Mouse (Mus musculus) hindbrain, embryonic 15.5 days (tissue): ENCODE measurements at regions not wholly inside any gene's neighbourhood (a gene's known extent, or its start where the extent isn't known, plus 50 kb on each side); places are given as distances from the start of the nearest gene placed in this dataset.

ENCODE experiments used
- ATAC-seq: fragments of 200-750 bp; cut with Nextera tagmentation; 2 replicates; pipeline ENCODE4 v1.8.0; 2017; ENCODE audit warnings: low read depth, moderate number of reproducible peaks, moderate TSS enrichment; ENCODE audit not compliant: low FRiP score
- H3K27ac ChIP-seq: fragments of 300-500 bp; sonication (generic); replicated peaks from 2 replicates; pipeline ENCODE4 v1.5.1; 2015; ENCODE audit warnings: mild to moderate bottlenecking, inconsistent platforms
- H3K27me3 ChIP-seq: fragments of 300-500 bp; sonication (generic); 2 replicates; pipeline ENCODE4 v1.6.1; 2015; ENCODE audit warnings: control low read depth, inconsistent platforms
- H3K36me3 ChIP-seq: fragments of 300-500 bp; sonication (generic); 2 replicates; pipeline ENCODE4 v1.6.1; 2015; ENCODE audit warnings: control low read depth, inconsistent platforms
- H3K4me1 ChIP-seq: fragments of 300-500 bp; sonication (generic); replicated peaks from 2 replicates; pipeline ENCODE4 v1.6.1; 2015; ENCODE audit warnings: control low read depth, inconsistent platforms
- H3K4me2 ChIP-seq: fragments of 300-500 bp; sonication (generic); 2 replicates; pipeline ENCODE4 v1.6.1; 2015; ENCODE audit warnings: moderate library complexity, mild to moderate bottlenecking, inconsistent platforms
- H3K4me3 ChIP-seq: fragments of 300-500 bp; sonication (generic); 2 replicates; pipeline ENCODE4 v1.5.1; 2015; ENCODE audit warnings: mild to moderate bottlenecking, inconsistent platforms
- H3K9ac ChIP-seq: fragments of 300-500 bp; sonication (generic); 2 replicates; pipeline ENCODE4 v1.6.1; 2015; ENCODE audit warnings: inconsistent platforms
- H3K9me3 ChIP-seq: fragments of 300-500 bp; sonication (generic); 2 replicates; pipeline ENCODE4 v1.6.1; 2016; ENCODE audit warnings: control low read depth, inconsistent platforms
- WGBS: fragments of 180-500 bp; shearing (Covaris S2); methylation state at CpG from one replicate; pipeline ENCODE4 v1.1.7; 2015; 5-methylcytosine and 5-hydroxymethylcytosine counted together

DNA sequence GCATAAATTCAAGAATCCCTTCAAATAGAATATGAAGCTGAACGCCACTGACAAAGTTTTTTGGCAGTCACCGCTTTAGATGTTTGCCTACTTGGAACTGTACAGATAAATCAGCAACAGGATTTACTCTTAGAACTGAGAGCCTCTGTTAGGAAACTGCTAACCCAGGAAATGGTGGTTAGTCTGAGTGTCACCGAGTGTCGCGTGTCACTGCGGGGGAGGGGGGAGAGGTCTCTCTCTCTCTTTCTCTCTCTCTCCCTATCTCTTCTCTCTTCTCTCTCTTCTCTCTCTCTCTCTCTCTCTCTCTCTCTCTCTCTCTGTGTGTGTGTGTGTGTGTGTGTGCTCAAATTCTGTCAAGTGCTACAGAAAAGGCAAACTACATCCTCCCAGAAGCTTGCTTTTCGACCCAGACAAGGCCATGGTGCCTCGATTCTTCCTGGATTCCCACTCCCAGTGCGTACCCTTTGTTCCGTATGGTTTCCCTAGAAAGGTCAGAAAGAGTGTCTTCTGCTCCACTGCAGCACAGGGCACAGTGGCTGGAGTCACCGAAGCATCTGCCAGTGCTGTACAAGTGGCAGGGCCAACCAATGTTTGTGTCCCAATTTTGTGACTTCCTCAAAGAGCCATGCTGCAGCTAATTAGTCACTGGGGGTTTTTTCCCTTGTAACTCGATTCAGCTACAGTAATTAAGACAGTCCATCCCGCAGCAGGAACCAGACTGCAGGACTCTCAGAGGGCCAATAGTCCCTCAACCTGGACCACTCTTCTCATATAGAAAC is 87.0 kb downstream of the Cog6 start:
- Histone ChIP-seq H3K27me3 (no peaks in the 10 kb centered on the region), H3K4me3 (no peak overlapping the region), H3K27ac (no peak overlapping the region), H3K4me1 (no peaks in the 10 kb centered on the region), H3K36me3 (no peaks in the 10 kb centered on the region), H3K9me3 (no peaks in the 10 kb centered on the region), H3K4me2 (no peak overlapping the region), H3K9ac (no peak overlapping the region)
- no peak for ATAC-seq
- 81% methylated on average over 13 of the region's 13 CpGs for WGBS

DNA sequence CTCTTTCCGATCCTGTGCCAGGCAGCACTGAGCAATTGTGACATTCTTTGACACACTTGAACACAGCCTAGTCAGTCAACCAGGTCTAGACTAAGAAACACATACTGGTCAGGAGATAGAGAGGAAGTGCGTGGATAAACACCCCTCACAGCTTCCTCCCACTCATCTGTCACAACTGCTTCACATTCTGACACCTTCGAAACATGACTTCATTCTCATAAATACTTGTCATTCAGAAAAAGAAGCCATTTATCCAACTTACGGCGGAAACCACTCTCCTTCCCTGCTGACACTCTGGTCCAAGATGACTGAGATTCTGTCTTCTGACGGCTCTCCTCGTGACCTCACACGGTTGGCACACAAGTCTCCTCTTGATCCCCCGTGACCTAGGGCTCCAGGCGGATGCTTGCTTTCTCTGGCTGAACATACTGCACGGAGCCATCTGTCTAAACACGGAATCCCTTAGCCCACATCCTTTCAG is 89.6 kb downstream of the Cog6 start:
- WGBS, result 67% methylated on average over 12 of the region's 12 CpGs
- Histone ChIP-seq H3K27me3 (no peaks in the 10 kb centered on the region), H3K27ac (no peak overlapping the region), H3K9ac (no peak overlapping the region), H3K4me3 (no peak overlapping the region), H3K36me3 (no peaks in the 10 kb centered on the region), H3K4me2 (no peak overlapping the region), H3K9me3 (no peaks in the 10 kb centered on the region), H3K4me1 (no peaks in the 10 kb centered on the region)
- ATAC-seq, result no peak

DNA sequence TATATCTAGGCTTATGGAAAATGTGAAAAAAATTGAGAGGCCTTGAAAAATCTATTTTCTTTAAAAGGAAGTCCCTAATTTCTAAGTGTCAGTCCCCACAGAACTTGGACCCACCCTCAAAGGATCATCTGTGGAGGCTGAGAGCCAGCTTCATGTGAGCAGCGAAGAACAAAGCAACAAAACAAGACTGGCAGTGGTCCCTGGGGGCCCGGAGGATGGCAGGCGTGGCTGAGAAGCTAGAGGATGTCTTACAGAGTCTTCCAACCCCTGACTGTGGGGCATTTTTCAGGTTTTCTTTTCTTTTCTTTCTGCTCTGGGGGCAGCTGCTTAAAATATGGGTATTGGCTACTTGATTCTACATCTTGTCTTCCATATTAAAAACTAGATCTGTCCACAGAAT is 90.5 kb downstream of the Cog6 start:
- Histone ChIP-seq H3K27me3 (no peaks in the 10 kb centered on the region), H3K4me2 (no peak overlapping the region), H3K4me3 (no peak overlapping the region), H3K9ac (no peak overlapping the region), H3K9me3 (no peaks in the 10 kb centered on the region), H3K27ac (no peak overlapping the region), H3K4me1 (no peaks in the 10 kb centered on the region), H3K36me3 (no peaks in the 10 kb centered on the region)
- no peak for ATAC-seq
- WGBS, result 55% methylated on average over 3 of the region's 3 CpGs

DNA sequence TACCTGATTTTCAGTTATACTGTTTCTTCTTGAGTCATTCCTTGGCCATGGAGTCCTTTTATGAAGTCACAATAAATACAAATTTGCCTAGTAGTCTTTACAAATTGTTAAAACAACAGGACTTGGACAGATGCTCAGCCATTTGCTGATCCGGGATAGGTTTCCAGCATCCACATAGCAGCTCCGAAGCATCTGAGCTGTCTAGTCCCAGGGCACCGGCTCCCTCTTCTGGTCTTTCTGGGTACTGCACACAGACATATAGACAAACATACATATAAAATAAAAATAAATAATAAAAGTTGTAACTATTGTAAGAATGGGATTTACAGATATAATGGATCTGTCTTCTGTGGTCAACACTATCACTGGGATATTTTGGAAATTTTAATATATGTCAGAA is 91.8 kb downstream of the Cog6 start:
- H3K4me2 ChIP-seq, result no peak overlapping the region
- WGBS, result 65% methylated on average over 3 of the region's 3 CpGs

DNA sequence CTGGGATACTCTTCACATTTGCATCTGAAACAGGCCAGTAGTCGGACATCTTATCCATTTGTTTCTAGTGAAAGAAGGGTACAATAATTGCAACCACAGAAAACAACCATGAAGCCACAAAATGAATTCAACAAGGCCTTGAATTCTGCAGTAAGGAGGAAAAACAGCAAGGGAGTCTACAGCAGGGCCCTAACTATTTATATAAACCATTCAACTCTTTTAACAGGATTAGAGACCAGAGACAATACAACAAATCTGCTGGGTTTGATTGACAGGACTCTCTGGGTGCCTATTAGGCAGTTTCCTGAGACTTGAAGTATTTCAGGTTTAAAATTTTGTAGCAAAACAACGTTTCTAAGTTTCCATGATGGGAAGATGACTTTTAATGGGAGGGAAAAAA is 92.4 kb downstream of the Cog6 start:
- Histone ChIP-seq H3K9me3 (no peaks in the 10 kb centered on the region), H3K4me1 (no peaks in the 10 kb centered on the region), H3K27me3 (no peaks in the 10 kb centered on the region), H3K4me2 (no peak overlapping the region), H3K4me3 (no peak overlapping the region), H3K36me3 (no peaks in the 10 kb centered on the region), H3K27ac (no peak overlapping the region), H3K9ac (no peak overlapping the region)
- 44% methylated on average over 2 of the region's 2 CpGs for WGBS
- no peak for ATAC-seq

More for the DNA sequence above, 91.8 kb downstream of the Cog6 start:
- Histone ChIP-seq H3K4me3 (no peak overlapping the region), H3K9me3 (no peaks in the 10 kb centered on the region), H3K36me3 (no peaks in the 10 kb centered on the region), H3K27ac (no peak overlapping the region), H3K4me1 (no peaks in the 10 kb centered on the region), H3K9ac (no peak overlapping the region), H3K27me3 (no peaks in the 10 kb centered on the region)
- no peak for ATAC-seq

DNA sequence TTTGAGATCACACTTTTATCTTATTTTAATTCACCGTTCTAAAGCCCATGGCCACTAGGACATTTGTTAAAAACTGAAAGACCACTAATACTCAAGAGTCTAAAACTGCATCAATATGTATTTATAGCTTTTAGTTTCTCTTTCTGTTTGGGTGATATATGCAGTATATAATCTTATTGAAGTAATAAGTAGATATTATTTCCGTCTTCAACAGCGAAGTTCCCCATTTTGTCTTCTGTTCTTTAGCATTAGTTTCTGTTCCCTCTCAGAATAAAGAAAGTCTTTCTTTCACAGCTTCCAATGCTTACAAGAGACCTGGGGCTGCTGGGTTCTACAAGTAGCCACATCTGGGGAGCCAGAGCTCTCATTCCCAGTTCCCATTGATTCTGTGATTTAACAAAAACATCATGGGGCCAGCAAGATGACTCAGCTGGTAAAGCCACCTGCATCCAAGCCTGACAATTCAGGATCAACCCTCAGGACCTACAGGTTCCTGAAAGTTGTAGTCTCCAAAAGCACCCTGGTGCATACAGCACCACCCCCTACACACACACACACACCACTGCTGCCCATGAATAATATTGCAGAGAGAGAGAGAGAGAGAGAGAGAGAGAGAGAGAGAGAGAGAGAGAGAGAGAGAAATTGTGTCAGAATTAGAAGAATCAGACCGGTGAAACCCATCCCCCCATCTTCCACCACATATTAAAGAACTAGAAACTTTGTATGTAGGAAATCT is 93.0 kb downstream of the Cog6 start:
- Histone ChIP-seq H3K4me1 (no peaks in the 10 kb centered on the region), H3K27ac (no peak overlapping the region), H3K4me3 (no peak overlapping the region), H3K9ac (no peak overlapping the region), H3K27me3 (no peaks in the 10 kb centered on the region), H3K4me2 (no peak overlapping the region), H3K36me3 (no peaks in the 10 kb centered on the region), H3K9me3 (no peaks in the 10 kb centered on the region)
- 87% methylated on average over 4 of the region's 4 CpGs for WGBS
- ATAC-seq, result no peak

DNA sequence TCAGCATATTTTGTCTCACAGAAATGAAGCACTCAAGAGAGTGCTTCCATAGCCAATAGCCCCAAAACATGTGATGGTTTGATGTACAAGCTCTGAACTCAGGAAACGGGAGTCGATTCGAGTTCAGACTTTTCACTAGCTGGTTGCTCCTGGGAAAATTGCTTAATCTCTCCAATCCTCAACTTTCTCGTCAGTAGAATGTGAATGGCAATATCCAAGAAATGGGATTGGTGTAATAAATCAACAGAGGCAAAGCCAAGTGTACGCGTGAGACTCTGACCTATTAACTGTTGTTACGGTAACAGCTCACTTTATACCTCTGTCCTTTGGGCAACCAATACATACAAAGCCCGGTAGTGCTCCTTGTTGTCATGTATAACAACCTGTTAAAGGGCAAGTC is 94.6 kb downstream of the Cog6 start:
- H3K27me3 ChIP-seq, result no peaks in the 10 kb centered on the region
- no peak overlapping the region for H3K4me2 ChIP-seq
- 74% methylated on average over 8 of the region's 8 CpGs for WGBS
- no peaks in the 10 kb centered on the region for H3K9me3 ChIP-seq
- H3K9ac ChIP-seq, result no peak overlapping the region
- no peak for ATAC-seq
- no peak overlapping the region for H3K27ac ChIP-seq
- no peaks in the 10 kb centered on the region for H3K4me1 ChIP-seq
- no peak overlapping the region for H3K4me3 ChIP-seq
- no peaks in the 10 kb centered on the region for H3K36me3 ChIP-seq

DNA sequence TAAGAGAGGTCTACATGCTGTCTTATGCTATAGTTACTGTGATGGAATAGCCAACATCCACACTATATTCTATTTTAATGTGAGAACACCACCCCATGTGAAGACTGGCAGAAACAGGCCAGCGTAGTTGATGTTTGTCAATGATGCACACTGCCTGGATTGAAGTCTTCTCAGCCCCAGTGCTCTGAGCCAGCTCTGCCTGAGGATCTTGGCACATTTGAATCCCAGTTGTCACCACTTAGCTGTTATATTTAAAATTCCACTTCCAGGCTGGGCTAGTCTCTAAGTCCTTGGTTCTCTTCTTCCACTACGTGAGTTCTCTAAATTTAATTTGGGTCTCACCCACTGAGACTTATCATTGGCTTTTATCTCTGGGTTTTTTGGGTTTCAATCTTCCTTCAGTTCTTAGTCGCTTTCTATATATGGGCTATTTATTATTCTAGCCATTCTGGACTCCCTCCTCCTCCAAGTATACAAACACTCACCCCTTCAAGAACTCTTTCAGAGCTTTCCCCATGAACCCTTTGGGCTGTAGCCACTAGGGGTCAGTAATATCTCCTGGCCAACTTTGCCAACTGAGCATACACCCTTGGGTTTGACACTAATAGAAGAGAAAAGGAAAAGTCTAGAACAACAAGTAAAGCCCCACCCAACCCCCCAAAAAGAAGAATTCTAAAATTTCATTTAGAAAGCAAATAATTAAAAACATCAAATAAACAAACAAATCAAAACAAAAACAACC is 110.0 kb downstream of the Cog6 start:
- Histone ChIP-seq H3K36me3 (no peaks in the 10 kb centered on the region), H3K27me3 (no peaks in the 10 kb centered on the region), H3K9me3 (no peaks in the 10 kb centered on the region), H3K4me2 (no peak overlapping the region), H3K9ac (no peak overlapping the region), H3K4me3 (no peak overlapping the region), H3K4me1 (no peaks in the 10 kb centered on the region), H3K27ac (no peak overlapping the region)
- ATAC-seq, result no peak
- WGBS, result 92% methylated on average over 3 of the region's 3 CpGs

DNA sequence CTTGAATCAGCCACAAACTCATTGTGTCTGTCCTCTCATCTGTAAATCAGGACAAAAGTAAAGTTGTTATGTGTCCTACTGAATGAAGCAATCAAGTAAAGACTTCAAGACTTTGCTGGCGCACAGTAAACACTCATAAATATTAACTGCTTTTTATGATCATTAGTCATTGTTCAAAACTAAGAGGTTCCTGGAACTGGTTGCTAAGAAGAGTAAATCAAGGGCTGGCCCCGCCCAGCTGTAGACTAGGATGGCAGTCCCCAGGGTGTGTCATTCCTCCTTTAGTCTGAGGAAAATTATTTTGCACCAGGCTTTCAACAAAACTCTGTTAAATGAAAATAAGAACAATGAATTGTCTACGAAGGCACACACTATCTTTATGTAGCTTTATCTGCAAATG is 113.0 kb downstream of the Cog6 start:
- H3K36me3 ChIP-seq, result no peaks in the 10 kb centered on the region
- no peak overlapping the region for H3K9ac ChIP-seq
- no peaks in the 10 kb centered on the region for H3K4me1 ChIP-seq
- H3K4me2 ChIP-seq, result no peak overlapping the region
- no peak overlapping the region for H3K27ac ChIP-seq
- 87% methylated on average over 3 of the region's 3 CpGs for WGBS
- no peaks in the 10 kb centered on the region for H3K27me3 ChIP-seq
- no peaks in the 10 kb centered on the region for H3K9me3 ChIP-seq
- ATAC-seq, result no peak
- H3K4me3 ChIP-seq, result no peak overlapping the region

DNA sequence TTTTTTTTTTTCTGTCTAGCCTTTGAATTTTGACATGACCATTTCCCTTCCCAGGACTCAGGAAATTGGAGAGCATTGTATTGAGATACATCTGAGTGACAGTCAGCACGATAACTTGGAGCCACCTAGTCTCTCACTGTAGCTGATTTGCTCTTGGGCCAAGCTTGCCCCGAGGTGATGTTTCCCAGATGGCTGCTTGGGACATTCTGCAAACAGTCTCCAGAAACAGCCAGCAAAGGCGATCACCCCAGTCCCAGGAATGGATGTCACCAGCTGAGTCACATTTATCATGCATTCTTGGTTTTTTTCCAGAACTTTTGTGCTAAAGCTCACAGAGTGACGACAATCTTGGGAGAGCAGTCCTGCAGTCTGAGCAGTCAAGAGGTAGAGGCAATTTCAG is 119.4 kb downstream of the Cog6 start:
- H3K9me3 ChIP-seq, result no peaks in the 10 kb centered on the region
- H3K27me3 ChIP-seq, result no peaks in the 10 kb centered on the region
- H3K4me1 ChIP-seq, result no peaks in the 10 kb centered on the region
- WGBS, result 67% methylated on average over 4 of the region's 4 CpGs
- no peak overlapping the region for H3K4me2 ChIP-seq
- H3K36me3 ChIP-seq, result no peaks in the 10 kb centered on the region
- no peak overlapping the region for H3K9ac ChIP-seq
- no peak for ATAC-seq
- no peak overlapping the region for H3K4me3 ChIP-seq
- H3K27ac ChIP-seq, result no peak overlapping the region

DNA sequence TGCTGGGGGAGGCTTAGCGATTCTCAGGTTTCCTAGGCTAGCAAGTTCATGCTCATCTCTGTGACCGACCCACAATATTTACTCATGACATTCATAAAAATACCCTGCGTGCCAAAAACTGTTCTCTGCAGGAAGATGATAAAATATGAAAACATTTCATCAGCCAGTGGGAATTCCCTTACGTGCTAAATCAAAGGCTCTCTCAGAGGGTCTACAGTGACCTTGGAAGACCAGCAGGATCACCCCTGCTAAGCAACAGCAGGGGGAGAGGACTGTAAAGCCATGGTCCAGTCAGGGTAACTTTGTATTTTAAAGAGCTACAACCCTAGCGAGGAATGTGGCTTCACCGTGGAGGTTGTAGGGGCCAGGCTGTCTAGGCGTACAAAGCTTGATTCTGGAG is 120.6 kb downstream of the Cog6 start:
- H3K4me2 ChIP-seq, result no peak overlapping the region
- H3K27ac ChIP-seq, result no peak overlapping the region
- H3K27me3 ChIP-seq, result no peaks in the 10 kb centered on the region
- 83% methylated on average over 7 of the region's 7 CpGs for WGBS
- no peak overlapping the region for H3K9ac ChIP-seq
- no peaks in the 10 kb centered on the region for H3K9me3 ChIP-seq
- H3K4me3 ChIP-seq, result no peak overlapping the region
- H3K4me1 ChIP-seq, result no peaks in the 10 kb centered on the region
- no peak for ATAC-seq
- H3K36me3 ChIP-seq, result no peaks in the 10 kb centered on the region

DNA sequence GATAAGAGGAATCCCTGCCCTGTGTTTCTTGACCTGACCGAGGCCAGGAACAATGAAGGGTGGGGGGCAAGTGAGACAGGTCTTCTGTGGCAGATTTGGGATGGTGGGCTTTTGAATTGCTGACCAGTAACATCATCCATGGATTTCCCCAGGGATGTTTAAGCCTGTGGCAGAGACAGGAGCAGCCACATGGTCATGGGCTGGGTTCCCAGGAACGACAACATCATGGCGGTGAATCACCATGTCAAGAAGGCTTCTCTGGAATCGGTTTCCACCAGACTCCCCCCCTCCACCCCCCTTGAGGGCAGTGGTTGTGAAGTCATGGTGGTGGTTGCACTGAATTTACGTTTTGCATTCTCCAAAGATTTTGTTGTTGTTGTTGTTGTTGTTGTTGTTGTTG is 121.3 kb downstream of the Cog6 start:
- H3K9me3 ChIP-seq, result no peaks in the 10 kb centered on the region
- ATAC-seq, result no peak
- H3K9ac ChIP-seq, result no peak overlapping the region
- H3K4me2 ChIP-seq, result no peak overlapping the region
- no peak overlapping the region for H3K27ac ChIP-seq
- WGBS, result 91% methylated on average over 5 of the region's 5 CpGs
- H3K27me3 ChIP-seq, result no peaks in the 10 kb centered on the region
- no peaks in the 10 kb centered on the region for H3K4me1 ChIP-seq
- H3K4me3 ChIP-seq, result no peak overlapping the region
- no peaks in the 10 kb centered on the region for H3K36me3 ChIP-seq
